Mouse (Mus musculus): ENCODE results near the gene Selenoh. TPM values are rescaled to one million over a fixed set of nuclear protein-coding genes. Genes with fewer than 3 reads are reported as not detected.

Gene Selenoh
- 41.7 TPM for total RNA-seq (2023)

DNA sequence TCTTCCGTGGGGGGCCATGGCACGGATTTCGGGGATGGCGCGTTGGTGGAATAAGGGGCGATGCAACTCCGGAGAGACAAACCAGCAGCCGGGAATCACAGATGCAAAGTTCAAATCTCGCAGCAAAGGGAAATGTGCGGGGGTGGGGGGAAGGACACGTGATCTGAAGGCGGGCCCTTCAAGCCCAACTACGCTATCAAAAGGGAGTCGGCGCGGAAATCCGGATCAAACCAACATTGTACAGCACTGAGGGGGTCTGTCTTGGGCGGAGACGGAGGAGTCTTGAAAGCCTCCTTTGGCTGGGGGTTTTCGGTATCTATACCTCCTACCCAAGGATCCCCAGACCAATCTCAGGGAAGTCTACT lies at the start of gene Selenoh:
Gene Selenoh, minus strand, starts transcription at position 202 of the 365 bp plus-strand sequence.

DNA sequence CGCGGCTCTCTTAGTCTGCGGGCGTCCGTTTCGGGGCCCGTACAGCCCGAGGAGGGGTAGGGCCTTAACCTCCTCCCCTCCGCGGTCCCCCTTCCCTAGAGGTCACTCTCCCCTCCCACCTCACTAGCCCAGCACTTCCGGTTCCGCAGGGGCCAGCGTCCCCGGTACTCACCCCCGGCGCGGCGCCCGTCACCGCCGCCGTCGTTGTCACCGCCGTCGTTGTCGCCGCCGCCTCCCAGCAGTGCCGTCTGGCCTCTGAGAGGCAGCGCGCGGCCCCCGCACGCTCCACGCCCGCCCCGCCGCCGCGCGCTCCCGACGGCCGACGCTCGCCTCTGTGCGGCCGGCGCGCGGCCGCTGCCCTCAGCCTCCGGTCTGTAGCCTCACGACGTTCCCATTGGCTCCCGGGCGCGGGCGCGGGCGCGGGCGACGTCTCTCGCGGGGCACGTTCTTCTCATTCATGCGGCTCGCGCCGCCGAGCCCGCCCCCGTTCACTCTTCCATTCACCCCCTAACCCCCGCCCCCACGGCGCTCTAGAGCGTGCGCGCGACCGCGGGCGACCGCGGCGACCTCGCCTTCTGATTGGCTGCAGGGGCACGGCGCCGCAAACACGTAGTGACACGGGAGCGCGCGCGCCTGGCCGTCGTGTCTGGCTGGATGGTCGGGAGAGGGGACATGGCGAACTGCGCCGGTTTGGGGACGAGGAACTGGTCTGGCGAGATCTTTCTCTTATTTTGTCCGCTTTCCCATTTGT lies 44.4 kb upstream of the Selenoh start, which contains the start of gene Zdhhc5:
Gene Zdhhc5, minus strand, starts transcription at position 370 of the 751 bp plus-strand sequence.

DNA sequence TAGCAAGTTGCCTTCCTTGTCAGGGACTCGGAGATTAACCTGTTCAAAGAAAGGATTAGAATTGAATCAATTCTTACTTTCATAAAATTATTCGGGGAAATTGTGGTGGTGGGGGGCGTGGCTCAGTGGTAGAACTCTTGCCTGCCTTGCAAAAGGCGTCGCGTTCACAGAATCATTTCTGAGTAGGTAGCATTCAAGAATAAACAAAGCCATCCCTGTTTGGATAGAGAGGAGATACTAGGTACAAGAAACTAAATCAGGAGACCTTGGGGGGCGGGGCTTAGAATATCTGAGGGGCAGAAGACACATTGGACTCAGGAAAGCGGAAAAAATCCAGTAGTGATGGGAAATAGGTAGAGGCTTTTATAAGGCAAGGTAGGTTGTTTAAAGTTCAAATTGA lies 8.4 kb upstream of the Selenoh start, which contains the start of gene Tmx2:
Gene Tmx2, minus strand, starts transcription at position 125 of the 400 bp plus-strand sequence.

DNA sequence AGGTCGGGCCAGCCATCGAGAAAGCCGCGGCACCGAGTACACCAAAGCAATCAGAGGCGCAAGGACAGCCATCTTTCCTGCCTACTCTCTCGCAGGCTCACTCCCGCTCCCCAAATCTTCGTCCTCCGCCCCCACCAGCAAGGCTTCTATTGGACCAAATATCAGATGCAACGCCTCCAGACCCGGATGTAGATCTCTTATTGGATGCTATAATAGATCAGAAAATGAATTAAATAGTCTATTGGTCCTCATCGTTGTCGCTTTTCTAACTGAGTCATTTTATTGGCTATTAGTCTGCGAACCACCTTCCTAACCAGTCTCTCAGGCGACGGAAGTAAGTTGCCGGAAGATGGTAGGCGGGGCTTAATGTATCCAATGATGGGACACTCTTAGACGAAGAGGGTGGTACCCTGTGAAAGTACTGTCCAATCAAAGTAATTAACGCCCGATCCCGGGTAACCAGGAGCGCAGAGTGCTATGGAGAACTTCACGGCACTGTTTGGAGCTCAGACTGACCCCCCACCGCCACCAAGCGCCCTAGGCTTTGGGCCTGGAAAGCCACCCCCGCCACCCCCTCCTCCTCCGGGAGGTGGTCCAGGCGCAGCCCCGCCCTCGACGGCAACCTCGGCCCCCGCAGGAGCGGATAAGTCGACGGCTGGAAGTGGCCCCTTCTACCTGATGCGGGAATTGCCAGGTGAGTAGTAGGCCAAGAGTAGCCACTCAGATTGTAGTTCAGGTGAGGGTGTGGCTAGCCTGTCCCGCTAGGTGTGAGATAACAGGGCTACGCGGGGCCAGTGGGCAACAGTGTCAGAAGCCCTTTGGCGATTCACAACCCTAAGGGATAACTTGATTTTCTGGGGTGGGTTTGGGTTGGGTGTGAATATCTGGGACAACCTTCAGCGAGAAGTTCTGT lies 7.7 kb upstream of the Selenoh start, which contains the start of the genes Gm28635 and Med19:
Gene Gm28635, minus strand, starts transcription at position 74 of the 913 bp plus-strand sequence.
Gene Med19, plus strand, starts transcription at position 435 of the 913 bp plus-strand sequence.

DNA sequence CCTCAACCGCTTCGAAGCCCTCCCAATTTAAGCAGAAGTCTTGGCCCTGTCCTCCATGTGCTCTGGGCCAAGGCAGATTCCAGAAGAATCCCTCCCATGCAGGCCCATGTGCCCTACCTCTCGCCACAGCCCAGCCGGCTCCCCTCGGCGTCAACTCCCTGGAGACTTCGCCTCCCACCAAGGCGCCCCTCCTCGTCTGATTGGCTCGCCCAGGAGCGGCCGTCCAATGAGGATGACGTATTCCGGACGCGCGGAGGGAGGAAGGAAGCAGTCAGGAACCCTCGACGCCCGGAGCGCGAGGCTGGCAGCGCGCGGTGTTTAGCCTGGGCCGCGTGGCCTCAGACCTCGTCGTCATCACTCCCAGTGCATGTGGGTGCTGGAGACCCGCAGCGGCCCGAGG lies 11.8 kb downstream of the Selenoh start, which contains the start of gene Btbd18:
Gene Btbd18, plus strand, starts transcription at position 274 of the 400 bp plus-strand sequence.

DNA sequence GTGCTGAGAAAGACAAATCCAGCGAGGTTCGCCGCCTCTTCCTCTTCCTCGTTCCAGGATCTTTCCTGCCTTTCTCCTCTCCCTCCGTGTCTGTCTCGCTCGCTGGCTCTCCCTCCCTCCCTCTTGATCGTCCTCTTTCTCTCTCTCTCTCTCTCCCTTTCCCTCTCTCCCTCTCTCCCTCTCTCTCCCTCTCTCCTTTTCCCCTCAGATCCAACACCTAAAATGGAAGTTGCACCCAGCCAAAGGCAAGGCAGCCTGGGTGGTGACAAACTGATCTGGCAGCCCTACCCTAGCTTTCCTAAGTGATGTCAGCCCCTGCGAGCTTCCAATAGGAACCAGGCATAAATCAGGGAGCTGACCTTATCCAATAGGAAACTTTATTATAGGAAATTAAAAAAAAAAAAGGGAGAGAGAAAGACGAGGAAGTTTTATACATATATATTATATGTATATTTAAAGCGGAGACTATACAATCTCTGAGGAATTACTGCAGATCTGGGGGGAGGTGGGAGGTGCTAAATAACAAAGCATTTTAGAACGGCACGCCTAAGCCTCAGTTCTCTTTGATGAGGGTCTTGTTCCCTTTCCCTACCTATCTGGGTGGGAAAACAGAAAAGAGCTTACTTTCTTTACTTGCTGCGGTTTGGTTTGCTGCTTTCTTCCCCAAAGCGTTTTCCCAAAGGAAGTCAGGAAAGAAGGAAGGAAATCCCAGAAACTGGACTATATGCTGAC lies 19.9 kb downstream of the Selenoh start, which contains the start of gene Ctnnd1:
Gene Ctnnd1, minus strand, starts transcription at position 302 of the 732 bp plus-strand sequence.

Other genes starting within 250 kb of the Selenoh start
- gene Calcrl, start 245.4 kb downstream of the Selenoh start, total RNA-seq (2023), result 27.7 TPM
- 6.1 TPM for gene Tfpi, start 194.0 kb downstream of the Selenoh start, total RNA-seq (2023)
- gene Ctnnd1, start 20.0 kb downstream of the Selenoh start, total RNA-seq (2023), result 3.9 TPM
- not detected for gene Btbd18, start 11.7 kb downstream of the Selenoh start, total RNA-seq (2023)
- gene Gm28635, start 7.3 kb upstream of the Selenoh start, total RNA-seq (2023), result not detected
- 14.7 TPM for gene Med19, start 7.6 kb upstream of the Selenoh start, total RNA-seq (2023)
- 26.8 TPM for gene Tmx2, start 8.4 kb upstream of the Selenoh start, total RNA-seq (2023)
- gene Zdhhc5, start 44.4 kb upstream of the Selenoh start, total RNA-seq (2023), result 53.2 TPM
- gene Clp1, start 56.6 kb upstream of the Selenoh start, total RNA-seq (2023), result 25.7 TPM
- 0.56 TPM for gene Ypel4, start 63.3 kb upstream of the Selenoh start, total RNA-seq (2023)
- not detected for gene Gm19426, start 72.9 kb upstream of the Selenoh start, total RNA-seq (2023)
- 4.0 TPM for gene Serping1, start 104.7 kb upstream of the Selenoh start, total RNA-seq (2023)
- 3.6 TPM for gene Ube2l6, start 128.1 kb upstream of the Selenoh start, total RNA-seq (2023)
- gene Smtnl1, start 151.9 kb upstream of the Selenoh start, total RNA-seq (2023), result not detected
- 14.8 TPM for gene Timm10, start 156.2 kb upstream of the Selenoh start, total RNA-seq (2023)
- gene Slc43a1, start 168.1 kb upstream of the Selenoh start, total RNA-seq (2023), result 0.35 TPM
- not detected for gene Rtn4rl2, start 215.9 kb upstream of the Selenoh start, total RNA-seq (2023)